Mouse (Mus musculus): ENCODE measurements around the gene Mrpl4. TPM values are rescaled to one million over a fixed set of nuclear protein-coding genes. Genes with fewer than 3 reads are reported as not detected.

Gene Mrpl4
- polyA plus RNA-seq, 1 experiment from 2014 or later, result 54.6 TPM

- no peaks in the 10 kb centered on the region for H3K9me3 ChIP-seq (ENCODE audit: low read length)
- peaks cover 22% of the 10 kb centered on the region for H3K4me1 ChIP-seq (ENCODE audit: insufficient read depth)
- WGBS (ENCODE audit: insufficient replicate concordance), result 3% methylated on average over 45 of the region's 45 CpGs
- no peak for TF ChIP-seq CTCF (IDR thresholded peaks at IDR 0.05; ENCODE audit: low read depth)
- no peak for TF ChIP-seq EP300 (IDR thresholded peaks at IDR 0.05; ENCODE audit: low read depth)
- peak overlapping the region; percentile 77; the same call in 1 of the 2 replicates for H3K27ac ChIP-seq (ENCODE audit: low read depth)
- peak; percentile 41 for DNase-seq
- 0 out of 2 replicates have a peak, but pooled peaks cover 6% of the 10 kb centered on the region for H3K27me3 ChIP-seq (ENCODE audit: insufficient read depth, low read length)
- peak overlapping the region; percentile 69 for H3K9ac ChIP-seq (replicated peaks)
- ATAC-seq, result no peak
- peak overlapping the region; percentile 69 for H3K4me3 ChIP-seq (ENCODE audit: low read depth, low read length)
- peak overlapping the region; percentile 97 for H3K4me2 ChIP-seq (ENCODE audit: low read depth, low read length)
- H3K36me3 ChIP-seq (replicated peaks; ENCODE audit: insufficient read depth, low read length), result no peaks in the 10 kb centered on the region
Observed at GRCm38 (mm10) chr9:20975431-20976215, 26.9 kb upstream of the Mrpl4 start.

DNA sequence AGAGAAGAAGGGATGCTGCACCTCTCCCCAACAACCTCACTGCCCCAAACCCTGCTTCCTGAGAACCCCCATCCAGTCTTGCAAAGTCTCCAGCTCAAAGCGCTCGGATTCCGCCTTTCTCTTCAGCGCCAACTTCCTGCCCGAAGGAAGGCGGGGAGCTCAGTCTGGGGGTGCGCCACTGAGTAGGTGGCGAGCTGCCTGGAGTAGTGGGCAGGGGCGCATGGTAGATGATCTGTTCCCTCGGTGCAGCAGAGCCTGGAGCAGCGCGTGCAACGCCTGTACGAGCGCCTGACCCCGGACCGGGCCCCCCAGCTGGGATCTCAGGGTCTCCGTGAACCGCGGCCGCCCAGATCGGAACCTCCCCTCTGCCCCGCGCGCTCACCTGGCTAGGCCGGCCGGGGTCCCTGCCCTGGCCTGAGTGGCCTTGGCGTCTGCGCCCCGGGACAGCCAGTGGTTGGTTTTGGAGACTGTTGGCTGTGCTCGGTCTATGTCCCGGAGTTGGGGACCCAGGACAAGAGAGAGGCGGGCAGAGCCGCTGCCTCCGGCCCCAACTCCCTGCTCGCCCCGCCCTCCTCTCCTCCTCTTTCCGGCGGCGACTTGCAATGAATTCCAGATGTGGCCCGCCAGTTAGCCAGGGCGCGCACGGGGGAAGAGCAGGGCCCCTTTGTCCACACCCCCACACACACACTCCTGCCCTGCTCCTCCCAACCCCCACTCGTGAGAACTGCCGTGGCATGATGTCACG is 26.1 kb upstream of the Mrpl4 start, which contains the start of gene S1pr2:
Gene S1pr2 (minus strand): TSS at position 566 of the 745 bp plus-strand sequence.
- WGBS (ENCODE audit: insufficient replicate concordance), result under 1% methylated on average over 42 of the region's 47 CpGs
- no peak for TF ChIP-seq CTCF (IDR thresholded peaks at IDR 0.05; ENCODE audit: low read depth)
- no peak for TF ChIP-seq EP300 (IDR thresholded peaks at IDR 0.05; ENCODE audit: low read depth)
- Histone ChIP-seq H3K4me1 (ENCODE audit: insufficient read depth) (peaks cover 22% of the 10 kb centered on the region), H3K27me3 (ENCODE audit: insufficient read depth, low read length) (0 out of 2 replicates have a peak, but pooled peaks cover 6% of the 10 kb centered on the region), H3K36me3 (replicated peaks; ENCODE audit: insufficient read depth, low read length) (no peaks in the 10 kb centered on the region), H3K4me2 (ENCODE audit: low read depth, low read length) (peak within 1 kb of the TSS; percentile 97), H3K4me3 (ENCODE audit: low read depth, low read length) (peak within 1 kb of the TSS; percentile 69), H3K9me3 (ENCODE audit: low read length) (no peaks in the 10 kb centered on the region), H3K9ac (replicated peaks) (peak within 1 kb of the TSS; percentile 69), H3K27ac (ENCODE audit: low read depth) (peak within 1 kb of the TSS; percentile 77)
- DNase-seq (peak; percentile 81), ATAC-seq (peak; percentile 77)

GRCm38 (mm10) chr9:20976961-20977689 is 25.4 kb upstream of the Mrpl4 start:
- H3K9me3 ChIP-seq (ENCODE audit: low read length), result no peaks in the 10 kb centered on the region
- no peaks in the 10 kb centered on the region for H3K36me3 ChIP-seq (replicated peaks; ENCODE audit: insufficient read depth, low read length)
- DNase-seq, result no peak
- WGBS (ENCODE audit: insufficient replicate concordance), result 4% methylated on average over 4 of the region's 4 CpGs
- H3K27me3 ChIP-seq (ENCODE audit: insufficient read depth, low read length), result 0 out of 2 replicates have a peak, but pooled peaks cover 6% of the 10 kb centered on the region
- peak overlapping the region; percentile 69; the same call in 1 of the 2 replicates for H3K9ac ChIP-seq (replicated peaks)
- TF ChIP-seq EP300 (IDR thresholded peaks at IDR 0.05; ENCODE audit: low read depth) (no peak), CTCF (IDR thresholded peaks at IDR 0.05; ENCODE audit: low read depth) (0 out of 2 replicates have a peak, but pooled peaks have one; percentile 12)
- peaks cover 22% of the 10 kb centered on the region for H3K4me1 ChIP-seq (ENCODE audit: insufficient read depth)
- no peak overlapping the region for H3K27ac ChIP-seq (ENCODE audit: low read depth)
- H3K4me3 ChIP-seq (ENCODE audit: low read depth, low read length), result peak overlapping the region; percentile 69
- H3K4me2 ChIP-seq (ENCODE audit: low read depth, low read length), result peak overlapping the region; percentile 97
- ATAC-seq, result no peak

DNA sequence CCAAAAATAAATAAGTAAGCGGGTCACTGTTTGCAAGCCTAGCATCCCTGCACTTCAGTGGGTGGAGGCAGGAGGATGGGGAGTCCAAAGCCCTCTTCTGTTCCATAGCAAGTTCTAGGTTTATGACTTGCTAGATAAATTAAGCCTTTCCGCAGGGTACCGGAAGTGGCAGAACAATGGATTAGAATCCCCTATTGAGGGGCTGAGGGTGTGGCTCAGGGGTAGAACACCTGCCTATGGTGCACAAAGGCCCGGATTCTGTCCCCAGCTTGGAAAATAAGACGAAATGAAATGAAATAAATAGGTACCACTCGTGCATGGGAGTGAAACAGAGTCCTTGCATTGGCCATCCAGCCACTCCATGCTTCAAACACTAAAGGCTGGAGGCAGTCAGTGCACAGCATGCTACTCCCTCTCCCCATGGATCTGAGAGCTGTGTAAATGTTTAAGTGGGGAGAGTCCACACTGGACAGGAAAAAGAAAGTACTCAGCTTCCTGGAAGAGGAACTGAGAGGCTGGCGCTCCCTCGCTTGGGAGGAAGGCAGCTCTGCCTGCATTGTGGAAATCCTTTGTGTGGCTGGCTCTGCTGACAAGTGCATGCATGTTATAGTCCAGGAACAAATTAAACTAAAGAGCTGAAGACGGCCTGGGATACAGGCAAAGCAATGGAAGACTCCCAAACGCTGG is 24.0 kb upstream of the Mrpl4 start:
- no peaks in the 10 kb centered on the region for H3K36me3 ChIP-seq (replicated peaks; ENCODE audit: insufficient read depth, low read length)
- TF ChIP-seq CTCF (IDR thresholded peaks at IDR 0.05; ENCODE audit: low read depth) (no peak), EP300 (IDR thresholded peaks at IDR 0.05; ENCODE audit: low read depth) (no peak)
- no peak overlapping the region for H3K9ac ChIP-seq (replicated peaks)
- 0 out of 2 replicates have a peak, but pooled peaks cover 6% of the 10 kb centered on the region for H3K27me3 ChIP-seq (ENCODE audit: insufficient read depth, low read length)
- DNase-seq (no peak), ATAC-seq (no peak)
- 0 out of 2 replicates have a peak overlapping the region, but pooled peaks have one; percentile 8 for H3K27ac ChIP-seq (ENCODE audit: low read depth)
- 57% methylated on average over 10 of the region's 10 CpGs for WGBS (ENCODE audit: insufficient replicate concordance)
- no peak overlapping the region for H3K4me3 ChIP-seq (ENCODE audit: low read depth, low read length)
- H3K4me1 ChIP-seq (ENCODE audit: insufficient read depth), result peaks cover 22% of the 10 kb centered on the region
- no peaks in the 10 kb centered on the region for H3K9me3 ChIP-seq (ENCODE audit: low read length)
- H3K4me2 ChIP-seq (ENCODE audit: low read depth, low read length), result no peak overlapping the region

DNA sequence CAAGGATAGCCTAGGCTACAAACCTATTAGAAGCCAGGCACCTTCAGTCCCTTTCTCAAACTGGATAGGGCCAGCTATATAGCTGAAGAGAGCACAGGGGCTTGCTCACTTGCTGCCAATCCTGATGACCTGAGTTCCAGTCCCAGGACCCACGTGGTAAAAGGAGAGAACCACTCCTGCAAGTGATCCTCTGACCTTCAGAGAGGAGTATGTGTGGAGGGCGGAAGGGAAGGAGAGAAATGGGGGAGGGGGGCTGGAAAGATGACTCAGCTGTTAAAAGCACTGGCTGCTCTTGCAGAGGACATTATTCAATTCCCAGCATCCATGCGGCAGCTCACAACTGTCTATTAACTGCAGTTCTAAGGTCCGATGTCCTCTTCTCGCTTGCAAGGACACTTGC is 23.4 kb upstream of the Mrpl4 start:
- H3K4me2 ChIP-seq (ENCODE audit: low read depth, low read length), result no peak overlapping the region
- no peaks in the 10 kb centered on the region for H3K36me3 ChIP-seq (replicated peaks; ENCODE audit: insufficient read depth, low read length)
- peaks cover 22% of the 10 kb centered on the region for H3K4me1 ChIP-seq (ENCODE audit: insufficient read depth)
- ATAC-seq (no peak), DNase-seq (no peak)
- no peak overlapping the region for H3K4me3 ChIP-seq (ENCODE audit: low read depth, low read length)
- 55% methylated on average over 5 of the region's 5 CpGs for WGBS (ENCODE audit: insufficient replicate concordance)
- no peak overlapping the region for H3K9ac ChIP-seq (replicated peaks)
- 0 out of 2 replicates have a peak, but pooled peaks cover 6% of the 10 kb centered on the region for H3K27me3 ChIP-seq (ENCODE audit: insufficient read depth, low read length)
- H3K9me3 ChIP-seq (ENCODE audit: low read length), result no peaks in the 10 kb centered on the region
- H3K27ac ChIP-seq (ENCODE audit: low read depth), result no peak overlapping the region
- TF ChIP-seq EP300 (IDR thresholded peaks at IDR 0.05; ENCODE audit: low read depth) (no peak), CTCF (IDR thresholded peaks at IDR 0.05; ENCODE audit: low read depth) (no peak)
